Comparison of ENCODE assay signal across 8 mouse cellular contexts in the genomic region with DNA sequence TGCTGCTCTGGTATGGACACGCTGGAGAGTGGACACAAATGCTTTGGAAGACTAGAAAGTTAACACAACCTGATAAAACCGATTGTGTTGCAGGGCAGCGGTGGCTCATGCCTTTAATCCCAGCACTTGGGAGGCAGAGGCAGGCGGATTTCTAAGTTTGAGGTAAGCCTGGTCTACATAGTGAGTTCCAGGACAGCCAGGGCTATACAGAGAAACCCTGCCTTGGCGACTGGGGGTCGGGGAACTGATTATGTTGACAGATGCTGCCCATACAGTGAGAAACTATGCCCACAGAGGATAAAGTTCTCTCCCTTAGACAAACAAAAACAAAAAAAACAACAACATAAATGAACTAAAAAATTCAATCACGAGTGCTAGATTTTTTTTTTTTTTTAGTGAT. TPM values are rescaled to one million over a fixed set of nuclear protein-coding genes. Genes with fewer than 3 reads are reported as not detected.
DNase-seq lines count a peak whose midpoint lies in the region; ATAC-seq and TF ChIP-seq lines count a peak whose summit lies in the region.

No protein-coding gene starts in this region.

- TF ChIP-seq RAD21 in MEL (IDR thresholded peaks at IDR 0.05; ENCODE audit: low read depth, low read length) = no peak

- H3K9me3 ChIP-seq in heart, embryonic 14.5 days (ENCODE audit: control insufficient read depth, low read length) = no peaks in the 10 kb centered on the region
- no peaks in the 10 kb centered on the region for H3K9me3 ChIP-seq in MEL (replicated peaks; ENCODE audit: insufficient read depth, low read length)
- H3K9me3 ChIP-seq in hindbrain, embryonic 11.5 days (ENCODE audit: control insufficient read depth, low read length) = no peaks in the 10 kb centered on the region
- H3K9me3 ChIP-seq in midbrain, embryonic 11.5 days (ENCODE audit: control insufficient read depth, low read length) = no peaks in the 10 kb centered on the region

- no peaks in the 10 kb centered on the region for H3K27me3 ChIP-seq in heart, embryonic 14.5 days (ENCODE audit: control insufficient read depth, insufficient read depth, low read length)
- H3K27me3 ChIP-seq in MEL (ENCODE audit: control insufficient read depth in 1 of 2, insufficient read depth in 2 of 2, low read length in 2 of 2) = no peaks in the 10 kb centered on the region
- H3K27me3 ChIP-seq in hindbrain, embryonic 11.5 days (ENCODE audit: control insufficient read depth, insufficient read depth, low read length) = no peaks in the 10 kb centered on the region
- no peaks in the 10 kb centered on the region for H3K27me3 ChIP-seq in midbrain, embryonic 11.5 days (ENCODE audit: control insufficient read depth, insufficient read depth, low read length)

- ATAC-seq in heart, embryonic 14.5 days (ENCODE audit: insufficient number of reproducible peaks, insufficient read depth, low FRiP score, low read depth) = no peak
- ATAC-seq in hindbrain, embryonic 11.5 days (ENCODE audit: low FRiP score) = peak; percentile 28; the same call in 1 of the 2 replicates
- ATAC-seq in midbrain, embryonic 11.5 days (ENCODE audit: low FRiP score) = peak; percentile 34
- ATAC-seq in granulocyte monocyte progenitor cell, adult 5-6 weeks (replicated peaks; ENCODE audit: poor library complexity, severe bottlenecking) = no peak

- peak overlapping the region; percentile 87 for H3K9ac ChIP-seq in heart, embryonic 14.5 days (ENCODE audit: low read length)
- H3K9ac ChIP-seq in MEL (ENCODE audit: control insufficient read depth, low read depth, low read length, poor library complexity, severe bottlenecking) = peak overlapping the region; percentile 73
- H3K9ac ChIP-seq in hindbrain, embryonic 11.5 days (ENCODE audit: low read depth, low read length) = peak overlapping the region; percentile 92; the same call in 1 of the 2 replicates
- peak overlapping the region; percentile 85 for H3K9ac ChIP-seq in midbrain, embryonic 11.5 days (ENCODE audit: low read length)

- TF ChIP-seq EP300 in MEL (IDR thresholded peaks at IDR 0.05; ENCODE audit: low read depth in 1 of 2, low read length in 2 of 2) = no peak

- WGBS in heart, embryonic 14.5 days = 36% methylated on average over 7 of the region's 7 CpGs
- WGBS in hindbrain, embryonic 11.5 days = 50% methylated on average over 7 of the region's 7 CpGs
- WGBS in midbrain, embryonic 11.5 days = 43% methylated on average over 7 of the region's 7 CpGs

- TF ChIP-seq CTCF in MEL (IDR thresholded peaks at IDR 0.05 in 2 of 3, conservative IDR thresholded peaks at IDR 0.05 in 1 of 3; ENCODE audit: control insufficient read depth in 1 of 3, insufficient read depth in 1 of 3, low read depth in 2 of 3, low read length in 3 of 3, poor library complexity in 1 of 3, severe bottlenecking in 1 of 3) = no peak

- peaks cover 0 to 24% of the 10 kb centered on the region in 2 experiments; a peak in 2 of 4 replicates for H3K4me1 ChIP-seq in heart, embryonic 14.5 days (ENCODE audit: control insufficient read depth in 2 of 2, insufficient read depth in 2 of 2, low read length in 2 of 2)
- H3K4me1 ChIP-seq in MEL (ENCODE audit: control insufficient read depth in 1 of 2, insufficient read depth in 2 of 2, low read length in 2 of 2) = peaks cover 6 to 12% of the 10 kb centered on the region in 2 experiments
- no peaks in the 10 kb centered on the region for H3K4me1 ChIP-seq in hindbrain, embryonic 11.5 days (replicated peaks; ENCODE audit: control insufficient read depth, insufficient read depth, low read length)
- H3K4me1 ChIP-seq in midbrain, embryonic 11.5 days (ENCODE audit: control insufficient read depth, insufficient read depth, low read length) = peaks cover 23% of the 10 kb centered on the region

- DNase-seq in heart, adult 11 months = no peak
- no peak for DNase-seq in MEL (ENCODE audit: low read depth, low spot score)
- no peak for DNase-seq in hindbrain, embryonic 11.5 days (ENCODE audit: low spot score)
- DNase-seq in midbrain, embryonic 11.5 days (ENCODE audit: low spot score, missing footprints) = peak; percentile 85
- no peak for DNase-seq in right cerebral cortex, adult 2 months (ENCODE audit: low spot score in 2 of 2)
- DNase-seq in embryo, embryonic 9.5 days (ENCODE audit: extremely low spot score) = no peak

- TF ChIP-seq POLR2A in MEL (IDR thresholded peaks at IDR 0.05; ENCODE audit: control insufficient read depth in 1 of 2, insufficient read depth in 1 of 2, low read depth in 1 of 2, low read length in 2 of 2, poor library complexity in 1 of 2) = no peak

- peaks cover 28% of the 10 kb centered on the region for H3K36me3 ChIP-seq in heart, embryonic 14.5 days (ENCODE audit: control insufficient read depth, insufficient read depth, low read length)
- peaks cover 0 to 27% of the 10 kb centered on the region in 2 experiments; a peak in 2 of 4 replicates for H3K36me3 ChIP-seq in MEL (ENCODE audit: control insufficient read depth in 1 of 2, insufficient read depth in 2 of 2, low read length in 2 of 2)
- H3K36me3 ChIP-seq in hindbrain, embryonic 11.5 days (ENCODE audit: control insufficient read depth, insufficient read depth, low read length) = no peaks in the 10 kb centered on the region
- H3K36me3 ChIP-seq in midbrain, embryonic 11.5 days (ENCODE audit: control insufficient read depth, insufficient read depth, low read length) = peaks cover 7% of the 10 kb centered on the region

- H3K27ac ChIP-seq in heart, embryonic 14.5 days (replicated peaks in 1 of 2; ENCODE audit: control insufficient read depth in 1 of 2, insufficient read depth in 1 of 2, low read depth in 2 of 2, low read length in 2 of 2) = no peak overlapping the region
- H3K27ac ChIP-seq in MEL (ENCODE audit: control insufficient read depth, low read depth, low read length) = no peak overlapping the region
- H3K27ac ChIP-seq in hindbrain, embryonic 11.5 days (ENCODE audit: low read depth, low read length) = no peak overlapping the region
- no peak overlapping the region; the same call in 1 of the 2 replicates for H3K27ac ChIP-seq in midbrain, embryonic 11.5 days (ENCODE audit: low read depth, low read length)

- peak overlapping the region; percentile 77 to 90 for H3K4me3 ChIP-seq in heart, embryonic 14.5 days (ENCODE audit: control insufficient read depth in 1 of 2, insufficient read depth in 1 of 2, low read depth in 1 of 2, low read length in 2 of 2)
- peak overlapping the region; percentile 73 to 93 for H3K4me3 ChIP-seq in MEL (ENCODE audit: control insufficient read depth in 1 of 2, insufficient read depth in 1 of 2, low read depth in 2 of 2, low read length in 2 of 2)
- H3K4me3 ChIP-seq in hindbrain, embryonic 11.5 days (ENCODE audit: low read depth, low read length) = peak overlapping the region; percentile 83
- H3K4me3 ChIP-seq in midbrain, embryonic 11.5 days (ENCODE audit: low read depth, low read length) = peak overlapping the region; percentile 65

- H3K79me2 ChIP-seq in MEL (ENCODE audit: control insufficient read depth, insufficient read depth, low read length, poor library complexity) = peaks cover 9% of the 10 kb centered on the region

- peak overlapping the region; percentile 71 for H3K4me2 ChIP-seq in heart, embryonic 14.5 days (ENCODE audit: low read length)
- peak overlapping the region; percentile 67; the same call in 1 of the 2 replicates for H3K4me2 ChIP-seq in hindbrain, embryonic 11.5 days (replicated peaks; ENCODE audit: low read depth, low read length)
- peak overlapping the region; percentile 81 for H3K4me2 ChIP-seq in midbrain, embryonic 11.5 days

TF ChIP-seq in MEL, 35 proteins besides CTCF, POLR2A, EP300 and RAD21:
- TF ChIP-seq POLR2AphosphoS5 (IDR thresholded peaks at IDR 0.05; ENCODE audit: borderline replicate concordance, low read depth, low read length) (no peak), CHD2 (IDR thresholded peaks at IDR 0.05; ENCODE audit: low read length) (no peak), USF2 (IDR thresholded peaks at IDR 0.05; ENCODE audit: borderline replicate concordance in 1 of 2, insufficient read depth in 1 of 2, low read depth in 1 of 2, low read length in 2 of 2) (no peak), SIN3A (IDR thresholded peaks at IDR 0.05; ENCODE audit: low read length) (no peak), KAT2A (conservative IDR thresholded peaks at IDR 0.05; ENCODE audit: low read depth, low read length) (no peak), CHD1 (IDR thresholded peaks at IDR 0.05; ENCODE audit: low read depth, low read length) (no peak), NELFE (IDR thresholded peaks at IDR 0.05; ENCODE audit: low read depth, low read length) (no peak), MYB (IDR thresholded peaks at IDR 0.05; ENCODE audit: low read depth, low read length) (no peak), GATA1 (IDR thresholded peaks at IDR 0.05; ENCODE audit: low read depth, low read length) (no peak), RCOR1 (IDR thresholded peaks at IDR 0.05; ENCODE audit: low read depth, low read length) (no peak), ETS1 (IDR thresholded peaks at IDR 0.05; ENCODE audit: low read depth, low read length) (no peak), MYC (IDR thresholded peaks at IDR 0.05; ENCODE audit: low read depth, low read length) (no peak), POLR2AphosphoS2 (IDR thresholded peaks at IDR 0.05; ENCODE audit: low read length) (no peak)

RNA-seq across cellular contexts. Expression of a gene that starts 0.5 kb away (rescaled TPM):
- polyA plus RNA-seq in heart, embryonic 14.5 days (2014; fragmentation: Nextera tagmentation; extraction: Ambion mirVana) = 25.4 and 27.8 TPM in 2 replicates
- 14.1 and 15.8 TPM in 2 replicates for total RNA-seq in MEL (2012; rRNA removed)
- polyA plus RNA-seq in MEL (2012; ENCODE audit: insufficient read depth in 1 of 2, insufficient read length in 2 of 2, low read depth in 1 of 2, low replicate concordance in 2 of 2, missing spikeins in 1 of 2) = 10 to 100 TPM in 1 of 2 experiments, not detected in 1; 39.0 TPM
- polyA plus RNA-seq in hindbrain, embryonic 11.5 days (2014; fragmentation: Nextera tagmentation; extraction: Ambion mirVana) = 57.4 and 65.0 TPM in 2 replicates
- 59.0 and 67.9 TPM in 2 replicates for polyA plus RNA-seq in midbrain, embryonic 11.5 days (2014; fragmentation: Nextera tagmentation; extraction: Ambion mirVana)
- 30.9 and 46.7 TPM in 2 replicates for total RNA-seq in granulocyte monocyte progenitor cell, adult 5-6 weeks (2014; fragmentation: Nextera tagmentation)
- 41.4 and 53.7 TPM in 2 replicates for total RNA-seq in granulocyte monocyte progenitor cell, adult 5-6 weeks (2017)

Comparison
In these comparisons a context has a peak if more than half of its experiments do, and no peak if none do; other contexts are left out.
1. ATAC-seq: peak in hindbrain, embryonic 11.5 days (single experiment) and midbrain, embryonic 11.5 days (single experiment); none in heart, embryonic 14.5 days (single experiment) and granulocyte monocyte progenitor cell, adult 5-6 weeks (single experiment).
2. Peak in every context shown above with its lines, with median percentiles within 50 percentile points of each other: H3K4me2 ChIP-seq, H3K4me3 ChIP-seq and H3K9ac ChIP-seq.